Mouse (Mus musculus) midbrain, postnatal 0 days (tissue): ENCODE results near the gene Hectd4. TPM values are rescaled to one million over a fixed set of nuclear protein-coding genes. Genes with fewer than 3 reads are reported as not detected.

ENCODE experiments used
- ATAC-seq: fragments of 200-750 bp; cut with Nextera tagmentation; 2 replicates; pipeline ENCODE4 v1.8.0; 2017; ENCODE audit warnings: moderate number of reproducible peaks, mild to moderate bottlenecking, moderate TSS enrichment, moderate library complexity; ENCODE audit not compliant: low FRiP score
- DNase-seq: peaks from one replicate; pipeline ENCODE4 v3.0.0-alpha.2; 2015; ENCODE audit warnings: low spot score
- H3K27ac ChIP-seq: fragments of 300-500 bp; sonication (generic); 2 replicates; pipeline ENCODE4 v1.5.1; 2014; ENCODE audit warnings: low read depth, mild to moderate bottlenecking, low read length, mixed read lengths
- H3K27me3 ChIP-seq: fragments of 300-500 bp; sonication (generic); 2 replicates; pipeline ENCODE4 v1.6.1; 2014; ENCODE audit warnings: low read length, control low read depth, mixed read lengths; ENCODE audit not compliant: insufficient read depth
- H3K36me3 ChIP-seq: fragments of 300-500 bp; sonication (generic); 2 replicates; pipeline ENCODE4 v1.6.1; 2014; ENCODE audit warnings: low read length, control low read depth, mixed read lengths; ENCODE audit not compliant: insufficient read depth
- H3K4me1 ChIP-seq: fragments of 300-500 bp; sonication (generic); 2 replicates; pipeline ENCODE4 v1.6.1; 2014; ENCODE audit warnings: mild to moderate bottlenecking, control low read depth, antibody characterized with exemption, low read length, mixed read lengths; ENCODE audit not compliant: insufficient read depth
- H3K4me2 ChIP-seq: fragments of 300-500 bp; sonication (generic); 2 replicates; pipeline ENCODE4 v1.6.1; 2014; ENCODE audit warnings: low read depth, mild to moderate bottlenecking, low read length, mixed read lengths; ENCODE audit not compliant: poor library complexity, severe bottlenecking
- H3K4me3 ChIP-seq: fragments of 300-500 bp; sonication (generic); 2 replicates; pipeline ENCODE4 v1.5.1; 2014; ENCODE audit warnings: low read depth, mild to moderate bottlenecking, low read length, moderate library complexity
- H3K9ac ChIP-seq: fragments of 300-500 bp; sonication (generic); replicated peaks from 2 replicates; pipeline ENCODE4 v1.6.1; 2014; ENCODE audit warnings: mild to moderate bottlenecking, low read length, moderate library complexity, mixed read lengths; ENCODE audit not compliant: poor library complexity, severe bottlenecking
- H3K9me3 ChIP-seq: fragments of 300-500 bp; sonication (generic); 2 replicates; pipeline ENCODE4 v1.6.1; 2016; ENCODE audit warnings: low read length, control low read depth
- CTCF ChIP-seq: IDR thresholded peaks from 2 replicates; pipeline ENCODE4 v1.5.1; 2016; ENCODE audit warnings: antibody characterized with exemption, mild to moderate bottlenecking
- WGBS: fragments of 180-500 bp; shearing (Covaris S2); extraction: QIAGEN DNeasy Blood & Tissue Kit; methylation state at CpG from one replicate; pipeline ENCODE4 v1.1.7; 2014; 5-methylcytosine and 5-hydroxymethylcytosine counted together
- polyA plus RNA-seq: library from polyadenylated mRNA; unstranded; fragments of >200 nt; fragmentation: Nextera tagmentation; extraction: Ambion mirVana; gene quantifications from 2 replicates; pipeline ENCODE4 v1.2.1, GENCODE M21; 2015
- total RNA-seq: library from RNA; depleted of rRNA; stranded (reverse); fragments of >200 nt; gene quantifications from 2 replicates; pipeline ENCODE4 v1.2.3, GENCODE M21; 2014

Gene Hectd4
- total and polyA plus RNA-seq, 2 experiments from 2014 or later, result 17.9 to 141 TPM

DNA sequence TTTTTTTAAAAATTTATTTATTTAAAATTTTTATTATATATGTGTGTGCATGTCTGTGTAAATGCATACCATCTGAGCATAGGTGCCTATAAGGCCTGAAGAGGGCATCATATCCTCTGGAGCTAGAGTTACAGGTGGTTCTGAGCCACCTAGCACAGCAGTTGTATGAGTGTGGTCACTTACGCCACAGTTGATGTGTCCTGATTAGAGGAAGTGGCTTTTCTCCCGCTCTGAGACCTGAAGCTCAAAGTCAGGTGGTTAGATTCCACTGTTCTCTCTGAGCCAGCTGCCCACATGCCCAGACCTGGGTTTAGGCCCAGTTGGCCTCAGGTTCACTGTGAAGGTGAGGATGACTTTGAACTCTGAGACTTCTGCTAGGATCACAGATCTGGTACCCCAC lies 44.6 kb downstream of the Hectd4 start:
- WGBS, result 97% methylated on average over 2 of the region's 2 CpGs
- peaks cover 41% of the 10 kb centered on the region for H3K36me3 ChIP-seq
- TF ChIP-seq CTCF, result no peak

DNA sequence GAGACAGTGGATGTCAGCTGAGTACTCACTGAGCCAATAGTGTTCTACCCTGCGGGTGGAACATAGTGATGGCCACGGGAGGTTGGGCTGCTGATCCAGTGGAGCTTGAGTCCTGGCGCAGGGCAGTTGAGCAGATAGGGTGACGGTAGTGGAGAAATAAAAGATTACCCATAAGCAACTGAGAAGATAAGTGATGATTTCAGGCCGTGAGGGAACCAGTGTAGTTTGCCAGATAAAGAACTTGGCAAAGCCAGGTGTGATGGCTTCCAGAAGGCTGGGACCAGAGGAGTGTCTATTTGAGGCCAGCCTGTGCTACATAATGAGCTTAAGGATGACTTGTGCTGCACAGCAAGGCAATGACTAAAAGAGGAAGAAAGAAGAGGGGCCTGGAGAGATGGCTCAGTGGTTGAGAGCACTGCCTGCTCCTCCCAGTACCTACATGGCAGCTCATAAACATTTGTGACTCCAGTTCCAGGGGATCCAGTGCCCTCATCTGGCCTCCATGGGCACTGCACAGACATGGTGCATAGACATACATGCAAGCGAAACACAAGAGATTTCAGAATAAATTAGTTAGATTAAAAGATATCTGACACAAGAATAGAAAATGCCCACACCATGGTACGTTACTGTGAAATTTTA lies 46.8 kb downstream of the Hectd4 start:
- Histone ChIP-seq H3K27me3 (no peaks in the 10 kb centered on the region), H3K4me1 (no peaks in the 10 kb centered on the region), H3K9me3 (no peaks in the 10 kb centered on the region), H3K27ac (no peak overlapping the region), H3K36me3 (peaks cover 46% of the 10 kb centered on the region), H3K4me3 (no peak overlapping the region), H3K4me2 (no peak overlapping the region), H3K9ac (no peak overlapping the region)
- WGBS, result 82% methylated on average over 7 of the region's 7 CpGs
- ATAC-seq (no peak), DNase-seq (peak; percentile 67)
- TF ChIP-seq CTCF, result peak; percentile 80

More for the DNA sequence above, 44.6 kb downstream of the Hectd4 start:
- Histone ChIP-seq H3K9ac (no peak overlapping the region), H3K9me3 (no peaks in the 10 kb centered on the region), H3K4me1 (no peaks in the 10 kb centered on the region), H3K27me3 (no peaks in the 10 kb centered on the region), H3K4me3 (no peak overlapping the region), H3K27ac (no peak overlapping the region), H3K4me2 (no peak overlapping the region)
- DNase-seq (no peak), ATAC-seq (no peak)

DNA sequence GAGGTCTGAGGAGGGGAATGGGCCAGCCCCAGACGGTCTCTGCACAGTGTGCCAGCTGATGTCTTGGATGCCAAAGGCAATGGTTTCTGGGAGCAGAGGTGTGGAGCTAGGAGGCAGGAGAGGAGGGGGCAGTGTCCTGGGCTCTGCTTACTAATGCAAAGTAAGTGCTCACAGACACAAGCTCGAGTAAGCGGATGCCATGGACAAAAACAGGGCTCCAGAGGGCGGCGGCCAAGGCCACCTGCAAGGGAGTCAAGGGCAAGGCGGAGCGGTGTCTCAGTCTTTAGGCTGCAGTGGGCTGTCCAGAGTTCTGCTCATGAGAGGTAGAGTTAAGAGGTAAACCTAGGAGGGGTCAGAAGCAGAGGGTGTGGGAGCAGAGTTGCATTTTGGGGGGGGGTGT lies 51.0 kb downstream of the Hectd4 start:
- Histone ChIP-seq H3K4me1 (no peaks in the 10 kb centered on the region), H3K27ac (no peak overlapping the region), H3K4me3 (no peak overlapping the region), H3K27me3 (no peaks in the 10 kb centered on the region), H3K9ac (no peak overlapping the region), H3K9me3 (no peaks in the 10 kb centered on the region), H3K4me2 (no peak overlapping the region), H3K36me3 (peaks cover 47% of the 10 kb centered on the region)
- 88% methylated on average over 7 of the region's 7 CpGs for WGBS
- no peak for DNase-seq
- ATAC-seq, result no peak
- TF ChIP-seq CTCF, result no peak

DNA sequence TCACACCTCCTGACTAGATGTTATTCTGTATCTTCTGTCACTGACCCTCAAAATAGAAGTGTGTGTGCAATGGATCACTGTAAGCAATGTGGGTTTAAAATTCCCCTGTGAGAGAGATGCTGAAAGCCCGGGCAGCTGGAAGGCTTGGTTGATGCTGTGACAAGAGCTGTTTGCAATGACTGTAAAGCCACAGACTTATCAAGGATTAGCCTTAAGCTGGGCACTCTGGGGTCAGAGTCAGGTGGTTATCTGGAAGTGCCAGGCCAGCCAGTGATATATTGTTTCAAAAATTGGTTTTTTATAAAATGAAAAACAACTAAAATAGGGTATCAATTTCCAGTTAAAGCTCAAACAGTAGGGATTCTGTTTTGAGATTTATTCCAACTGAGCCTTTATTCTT lies 56.8 kb downstream of the Hectd4 start:
- ATAC-seq, result no peak
- no peaks in the 10 kb centered on the region for H3K9me3 ChIP-seq
- H3K4me2 ChIP-seq, result no peak overlapping the region
- H3K27ac ChIP-seq, result no peak overlapping the region
- no peak for TF ChIP-seq CTCF
- 74% methylated on average over 1 of the region's 1 CpGs for WGBS
- DNase-seq, result no peak
- no peaks in the 10 kb centered on the region for H3K27me3 ChIP-seq
- no peaks in the 10 kb centered on the region for H3K4me1 ChIP-seq
- H3K36me3 ChIP-seq, result peaks cover 48% of the 10 kb centered on the region
- H3K9ac ChIP-seq, result no peak overlapping the region
- H3K4me3 ChIP-seq, result no peak overlapping the region

DNA sequence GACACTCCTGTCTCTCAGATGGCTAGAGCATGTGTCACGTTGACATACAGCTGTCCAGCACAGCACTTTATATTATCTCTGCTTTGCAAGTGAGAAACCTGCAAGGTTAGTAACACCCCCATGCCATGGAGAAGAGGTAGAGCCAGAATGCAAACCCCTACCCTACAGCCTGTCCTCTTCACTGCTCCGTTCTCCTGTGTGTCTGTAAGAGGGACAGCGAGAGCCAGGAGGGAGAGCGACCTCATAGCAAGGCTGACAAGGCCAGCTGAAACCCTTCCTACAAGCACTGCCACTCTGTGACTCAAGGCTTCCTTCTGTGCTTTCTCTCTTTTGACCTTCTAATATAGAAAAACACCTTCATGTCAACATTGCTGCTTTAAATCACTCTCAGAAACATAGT lies 60.4 kb downstream of the Hectd4 start:
- H3K4me1 ChIP-seq, result no peaks in the 10 kb centered on the region
- H3K4me3 ChIP-seq, result no peak overlapping the region
- 97% methylated on average over 4 of the region's 4 CpGs for WGBS
- H3K9me3 ChIP-seq, result no peaks in the 10 kb centered on the region
- H3K9ac ChIP-seq, result no peak overlapping the region
- no peak overlapping the region for H3K4me2 ChIP-seq
- no peaks in the 10 kb centered on the region for H3K27me3 ChIP-seq
- TF ChIP-seq CTCF, result no peak
- H3K36me3 ChIP-seq, result peaks cover 45% of the 10 kb centered on the region
- no peak for ATAC-seq
- no peak overlapping the region for H3K27ac ChIP-seq
- no peak for DNase-seq

DNA sequence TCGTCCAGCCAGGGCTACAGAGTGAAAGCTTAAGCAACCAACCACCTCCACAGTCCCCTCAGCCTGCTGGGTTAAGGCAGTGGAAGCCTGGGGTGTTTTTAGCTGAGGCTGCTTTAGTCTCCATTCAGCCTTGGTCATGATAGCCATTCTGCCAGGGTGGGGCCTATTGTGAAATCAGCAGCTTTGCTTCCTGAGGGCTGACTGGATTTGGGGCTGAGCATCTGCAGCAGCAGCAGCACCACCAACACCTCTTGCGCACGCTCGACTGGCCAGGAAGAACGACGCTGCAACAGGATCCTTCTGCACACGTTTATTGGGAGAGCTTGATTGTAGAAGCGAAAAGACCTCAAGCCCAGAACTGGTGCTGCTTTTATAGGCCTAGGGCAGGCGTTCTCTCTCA lies 63.0 kb downstream of the Hectd4 start:
- H3K4me2 ChIP-seq, result no peak overlapping the region
- H3K27me3 ChIP-seq, result no peaks in the 10 kb centered on the region

More for the DNA sequence above, 63.0 kb downstream of the Hectd4 start:
- DNase-seq (no peak), ATAC-seq (no peak)
- H3K36me3 ChIP-seq, result peaks cover 59% of the 10 kb centered on the region
- no peaks in the 10 kb centered on the region for H3K9me3 ChIP-seq
- WGBS, result 93% methylated on average over 8 of the region's 9 CpGs
- no peak overlapping the region for H3K4me3 ChIP-seq
- no peak overlapping the region for H3K27ac ChIP-seq
- TF ChIP-seq CTCF, result no peak
- H3K4me1 ChIP-seq, result no peaks in the 10 kb centered on the region
- H3K9ac ChIP-seq, result no peak overlapping the region
